Mouse (Mus musculus) heart, postnatal 0 days (tissue): Measurements from ENCODE around the gene Pdcd1lg2.

Experiments
- CTCF ChIP-seq: IDR thresholded peaks from 2 replicates; pipeline ENCODE4 v1.5.1; 2016; ENCODE audit warnings: antibody characterized with exemption, control low read depth, low read depth
- EP300 ChIP-seq: IDR thresholded peaks from 2 replicates; pipeline ENCODE4 v1.6.1; 2016; ENCODE audit warnings: antibody characterized with exemption, low read depth

GRCm38 (mm10) chr19:29399786-29400185, 10.9 kb upstream of the Pdcd1lg2 start:
- TF ChIP-seq CTCF (no peak), EP300 (no peak)
